Mouse (Mus musculus): ENCODE results near the gene Serinc5. TPM values are rescaled to one million over a fixed set of nuclear protein-coding genes. Genes with fewer than 3 reads are reported as not detected.
A peak's percentile ranks its signal among the peaks of the same experiment; 100 is the strongest.

Gene Serinc5
- polyA plus RNA-seq, 1 experiment from 2014 or later = 12.7 TPM

GRCm38 (mm10) chr13:92698781-92699180, 87.9 kb downstream of the Serinc5 start:
- Histone ChIP-seq H3K27me3 (no peaks in the 10 kb centered on the region; the same call in 1 of the 2 replicates), H3K4me1 (peaks cover 18% of the 10 kb centered on the region), H3K9ac (replicated peaks) (no peak overlapping the region), H3K27ac (replicated peaks) (no peak overlapping the region), H3K4me3 (no peak overlapping the region), H3K36me3 (no peaks in the 10 kb centered on the region), H3K9me3 (no peaks in the 10 kb centered on the region), H3K4me2 (replicated peaks) (no peak overlapping the region)
- no peak for ATAC-seq (ENCODE audit: low FRiP score, low read depth)
- 54% methylated on average over 9 of the region's 9 CpGs for WGBS

DNA sequence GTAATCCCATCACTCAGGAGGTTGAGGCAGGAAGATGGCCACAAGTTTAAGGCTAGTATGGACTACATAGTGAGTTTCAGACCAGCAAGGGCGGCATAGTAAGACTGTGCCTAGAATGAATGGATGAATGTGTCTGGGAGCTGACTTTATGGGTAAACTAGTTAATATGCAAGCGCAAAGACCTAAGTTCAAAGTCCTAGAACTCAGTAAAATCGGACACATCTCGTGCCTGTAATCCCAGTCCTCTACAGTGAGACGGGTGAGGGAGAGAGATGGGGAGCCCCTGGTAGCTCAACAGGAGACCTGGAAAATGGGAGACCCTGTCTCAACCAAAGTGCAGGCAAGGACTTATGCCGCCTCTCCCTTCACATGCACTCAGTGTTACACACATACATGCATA, 88.5 kb downstream of the Serinc5 start:
- no peak overlapping the region for H3K4me3 ChIP-seq
- no peak overlapping the region for H3K9ac ChIP-seq (replicated peaks)
- no peaks in the 10 kb centered on the region for H3K36me3 ChIP-seq
- H3K27me3 ChIP-seq = no peaks in the 10 kb centered on the region; the same call in 1 of the 2 replicates
- WGBS = 90% methylated on average over 6 of the region's 6 CpGs
- H3K4me2 ChIP-seq (replicated peaks) = no peak overlapping the region
- H3K27ac ChIP-seq (replicated peaks) = no peak overlapping the region
- no peaks in the 10 kb centered on the region for H3K9me3 ChIP-seq
- H3K4me1 ChIP-seq = peaks cover 19% of the 10 kb centered on the region
- no peak for ATAC-seq (ENCODE audit: low FRiP score, low read depth)

GRCm38 (mm10) chr13:92702035-92702434, 91.1 kb downstream of the Serinc5 start:
- ATAC-seq (ENCODE audit: low FRiP score, low read depth) = no peak
- H3K36me3 ChIP-seq = no peaks in the 10 kb centered on the region
- no peaks in the 10 kb centered on the region for H3K9me3 ChIP-seq

DNA sequence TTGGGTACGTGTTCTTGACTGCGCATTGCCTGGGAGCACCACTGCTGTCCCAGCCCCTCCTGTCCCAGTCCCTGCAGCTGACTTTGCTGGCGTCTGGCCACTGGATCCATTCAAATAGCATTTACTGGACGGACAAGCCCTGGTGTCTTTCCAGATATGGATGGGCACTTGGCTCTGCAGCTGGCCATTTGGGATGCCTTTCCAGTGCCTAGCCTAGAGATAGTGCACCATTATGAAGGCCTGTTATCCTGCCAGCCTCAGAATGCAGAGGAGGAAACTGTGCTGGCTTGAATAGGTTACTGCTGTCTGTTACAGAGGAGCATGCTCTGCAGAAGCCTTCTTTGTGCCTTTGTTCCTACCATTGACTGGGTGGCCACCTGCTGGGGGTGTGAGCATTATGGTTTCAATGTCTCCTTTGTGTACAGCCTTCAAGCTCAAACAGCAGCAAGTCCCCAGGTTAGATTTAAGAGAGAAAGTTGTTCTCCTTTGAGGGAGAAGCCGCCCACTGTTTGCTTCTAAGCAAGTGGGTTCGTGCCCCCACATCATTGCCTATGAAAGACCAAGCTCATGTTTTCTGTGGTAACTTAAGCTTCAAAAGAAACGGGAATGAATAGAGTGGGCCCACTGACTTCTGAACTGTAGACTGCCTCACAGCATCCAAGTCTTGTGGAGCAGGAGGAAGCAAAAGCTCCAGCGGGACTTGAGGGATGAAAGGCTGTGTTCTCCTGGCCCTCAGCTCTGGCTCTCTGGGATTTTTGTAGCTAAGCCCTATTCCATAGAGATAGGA, 92.5 kb downstream of the Serinc5 start:
- Histone ChIP-seq H3K27ac (replicated peaks) (peak overlapping the region; percentile 46; the same call in 1 of the 2 replicates), H3K4me3 (no peak overlapping the region), H3K4me1 (peaks cover 15% of the 10 kb centered on the region), H3K4me2 (replicated peaks) (no peak overlapping the region), H3K9ac (replicated peaks) (no peak overlapping the region), H3K9me3 (no peaks in the 10 kb centered on the region), H3K36me3 (peaks cover 2% of the 10 kb centered on the region; the same call in 1 of the 2 replicates), H3K27me3 (peaks cover 4% of the 10 kb centered on the region; the same call in 1 of the 2 replicates)
- peak; percentile 69 for ATAC-seq (ENCODE audit: low FRiP score, low read depth)
- WGBS = 29% methylated on average over 8 of the region's 8 CpGs

More at GRCm38 (mm10) chr13:92702035-92702434, 91.1 kb downstream of the Serinc5 start:
- 77% methylated on average over 5 of the region's 5 CpGs for WGBS
- Histone ChIP-seq H3K4me2 (replicated peaks) (no peak overlapping the region), H3K9ac (replicated peaks) (no peak overlapping the region), H3K4me1 (peaks cover 16% of the 10 kb centered on the region), H3K4me3 (no peak overlapping the region), H3K27ac (replicated peaks) (no peak overlapping the region), H3K27me3 (peaks cover 4% of the 10 kb centered on the region; the same call in 1 of the 2 replicates)

DNA sequence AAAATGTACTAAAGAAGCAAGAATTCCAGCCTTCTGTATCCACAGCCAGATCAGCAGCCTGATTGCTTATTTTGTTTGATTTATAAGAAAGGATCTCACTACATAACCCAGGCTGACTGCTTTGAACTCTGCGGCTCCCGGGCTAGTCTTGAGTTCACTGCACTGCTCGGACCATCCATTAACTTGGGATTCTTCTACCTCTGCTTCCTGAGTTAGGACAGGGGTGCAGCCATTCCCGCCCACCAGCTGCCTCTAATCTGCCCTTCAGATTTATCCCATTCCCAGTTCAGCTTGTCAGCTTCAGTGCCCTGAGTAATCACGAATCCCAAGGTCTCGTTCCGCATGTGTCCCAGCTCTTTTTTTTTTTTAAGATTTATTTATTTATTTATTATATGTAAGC, 93.3 kb downstream of the Serinc5 start:
- WGBS = 52% methylated on average over 7 of the region's 7 CpGs
- H3K9ac ChIP-seq (replicated peaks) = no peak overlapping the region
- H3K4me3 ChIP-seq = no peak overlapping the region
- H3K27me3 ChIP-seq = peaks cover 4% of the 10 kb centered on the region; the same call in 1 of the 2 replicates
- ATAC-seq (ENCODE audit: low FRiP score, low read depth) = no peak
- H3K4me2 ChIP-seq (replicated peaks) = no peak overlapping the region
- H3K27ac ChIP-seq (replicated peaks) = no peak overlapping the region
- peaks cover 9% of the 10 kb centered on the region for H3K4me1 ChIP-seq
- no peaks in the 10 kb centered on the region for H3K9me3 ChIP-seq
- peaks cover 2% of the 10 kb centered on the region; the same call in 1 of the 2 replicates for H3K36me3 ChIP-seq

DNA sequence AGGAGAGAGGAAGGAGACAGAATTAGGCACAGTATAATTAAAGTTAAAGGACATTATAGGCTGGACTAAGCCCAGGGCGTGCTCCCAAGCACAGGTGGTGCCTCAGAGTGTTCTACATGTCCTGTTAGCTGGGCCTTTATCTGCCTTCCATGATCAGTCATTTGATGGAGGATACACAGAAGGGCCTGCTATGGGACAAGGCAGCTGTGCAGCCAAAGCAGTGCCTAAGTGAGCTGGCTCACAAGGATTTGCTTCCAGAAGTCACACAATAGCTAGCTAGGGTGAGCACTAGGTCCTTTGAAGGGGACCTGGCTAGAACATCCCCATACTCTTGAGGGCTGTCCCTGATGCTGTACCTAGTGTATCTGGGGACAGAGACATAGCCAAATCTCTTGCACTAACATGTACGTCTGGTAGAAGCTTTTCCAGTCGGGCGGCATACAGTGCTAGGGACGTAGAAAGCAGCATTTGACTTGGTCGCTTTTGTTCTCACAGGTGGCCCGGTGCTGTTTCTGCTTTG, 94.2 kb downstream of the Serinc5 start:
- no peak for ATAC-seq (ENCODE audit: low FRiP score, low read depth)
- no peak overlapping the region for H3K4me2 ChIP-seq (replicated peaks)
- H3K27me3 ChIP-seq = peaks cover 4% of the 10 kb centered on the region; the same call in 1 of the 2 replicates
- no peak overlapping the region for H3K4me3 ChIP-seq
- H3K9ac ChIP-seq (replicated peaks) = no peak overlapping the region
- H3K9me3 ChIP-seq = no peaks in the 10 kb centered on the region
- H3K36me3 ChIP-seq = peaks cover 2% of the 10 kb centered on the region; the same call in 1 of the 2 replicates
- H3K27ac ChIP-seq (replicated peaks) = no peak overlapping the region
- 94% methylated on average over 7 of the region's 7 CpGs for WGBS
- peaks cover 9% of the 10 kb centered on the region for H3K4me1 ChIP-seq

DNA sequence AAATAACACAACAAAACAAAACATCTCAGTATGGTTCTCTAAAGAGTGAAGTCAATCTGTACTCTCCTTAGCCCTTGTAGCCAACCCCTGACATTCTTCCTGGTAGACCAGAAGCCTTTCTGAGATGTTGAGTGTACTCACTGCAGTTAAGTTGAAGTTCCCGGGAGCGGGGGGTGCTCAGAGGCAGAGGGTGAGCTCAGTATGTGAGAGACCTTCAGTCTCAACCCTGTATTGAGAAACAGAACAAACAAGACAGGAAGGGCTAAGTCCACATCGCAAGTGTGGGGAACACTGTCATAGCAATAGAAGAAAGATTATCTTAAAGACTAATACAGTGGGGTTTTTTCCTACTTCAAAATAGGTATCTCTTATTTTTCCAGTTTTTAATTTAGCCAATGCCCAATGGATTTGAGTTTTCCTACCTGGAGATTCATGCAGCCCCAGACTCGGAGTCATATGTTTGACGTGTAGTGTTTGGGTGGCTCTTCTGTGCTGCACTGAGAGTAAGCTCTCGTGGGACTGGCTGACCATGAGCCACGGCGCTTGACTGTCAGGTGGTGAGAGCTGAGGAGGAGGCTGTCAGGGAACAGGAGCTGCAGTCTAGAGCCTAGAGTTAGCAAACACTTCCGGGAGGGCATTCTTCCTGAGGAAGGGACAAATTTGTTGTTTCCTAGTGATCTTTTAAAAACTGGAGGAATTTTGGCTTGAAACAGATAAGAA, 95.6 kb downstream of the Serinc5 start:
- Histone ChIP-seq H3K4me2 (replicated peaks) (no peak overlapping the region), H3K4me3 (no peak overlapping the region), H3K9ac (replicated peaks) (no peak overlapping the region), H3K9me3 (no peaks in the 10 kb centered on the region), H3K36me3 (peaks cover 2% of the 10 kb centered on the region; the same call in 1 of the 2 replicates), H3K27ac (replicated peaks) (no peak overlapping the region), H3K27me3 (peaks cover 4% of the 10 kb centered on the region; the same call in 1 of the 2 replicates), H3K4me1 (peaks cover 9% of the 10 kb centered on the region)
- WGBS = 89% methylated on average over 9 of the region's 9 CpGs
- ATAC-seq (ENCODE audit: low FRiP score, low read depth) = no peak

DNA sequence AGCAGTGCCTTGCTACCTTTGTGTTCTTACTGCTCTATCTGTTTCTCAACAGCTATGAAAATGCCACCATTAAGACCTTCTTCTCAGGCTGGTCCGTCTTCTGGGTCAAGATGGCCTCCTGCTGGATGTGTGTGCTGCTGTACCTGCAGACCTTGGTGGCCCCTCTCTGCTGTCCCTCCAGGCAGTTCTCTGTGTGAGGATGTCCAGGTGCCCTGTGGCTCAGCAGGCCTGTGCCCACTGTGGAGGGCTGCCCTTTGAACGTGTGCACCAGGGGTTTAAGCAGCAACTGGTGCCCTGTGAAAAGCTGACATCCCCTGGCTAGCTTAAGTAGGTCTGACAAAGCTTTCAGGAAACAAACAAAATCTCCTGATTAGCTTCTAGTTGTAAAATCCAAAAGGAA, 97.0 kb downstream of the Serinc5 start:
- Histone ChIP-seq H3K4me2 (replicated peaks) (no peak overlapping the region), H3K27me3 (peaks cover 4% of the 10 kb centered on the region; the same call in 1 of the 2 replicates), H3K4me3 (no peak overlapping the region), H3K9me3 (no peaks in the 10 kb centered on the region), H3K9ac (replicated peaks) (no peak overlapping the region), H3K4me1 (peaks cover 9% of the 10 kb centered on the region), H3K27ac (replicated peaks) (no peak overlapping the region), H3K36me3 (peaks cover 2% of the 10 kb centered on the region; the same call in 1 of the 2 replicates)
- 70% methylated on average over 2 of the region's 2 CpGs for WGBS
- no peak for ATAC-seq (ENCODE audit: low FRiP score, low read depth)

DNA sequence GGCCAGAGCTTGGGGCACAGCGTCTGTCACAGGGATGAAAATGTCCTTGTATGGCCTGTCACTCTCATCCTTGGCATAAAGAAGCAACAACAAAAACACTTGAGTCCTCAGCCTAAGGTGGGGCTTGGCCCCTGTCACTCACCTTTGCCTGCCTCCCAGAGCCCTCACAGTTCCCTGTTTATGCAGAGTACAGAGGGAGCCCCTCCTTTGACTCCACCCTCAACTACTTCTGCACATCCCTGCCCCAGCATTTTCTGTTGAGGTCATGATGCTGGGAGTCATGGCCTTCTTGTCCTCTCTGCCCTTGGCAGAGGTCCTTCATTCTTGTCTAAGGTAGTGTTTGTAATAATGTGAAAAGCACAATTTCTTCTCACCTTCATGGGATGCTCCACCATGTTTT, 97.6 kb downstream of the Serinc5 start:
- no peak for ATAC-seq (ENCODE audit: low FRiP score, low read depth)
- Histone ChIP-seq H3K36me3 (peaks cover 2% of the 10 kb centered on the region; the same call in 1 of the 2 replicates), H3K9me3 (no peaks in the 10 kb centered on the region), H3K9ac (replicated peaks) (no peak overlapping the region), H3K27ac (replicated peaks) (no peak overlapping the region), H3K4me2 (replicated peaks) (no peak overlapping the region), H3K4me1 (peaks cover 4% of the 10 kb centered on the region), H3K27me3 (peaks cover 4% of the 10 kb centered on the region; the same call in 1 of the 2 replicates), H3K4me3 (no peak overlapping the region)
- 60% methylated on average over 1 of the region's 1 CpGs for WGBS

- H3K4me3 ChIP-seq = no peak overlapping the region
- H3K27me3 ChIP-seq = peaks cover 4% of the 10 kb centered on the region; the same call in 1 of the 2 replicates
- no peak overlapping the region for H3K9ac ChIP-seq (replicated peaks)
- H3K4me1 ChIP-seq = no peaks in the 10 kb centered on the region; the same call in 1 of the 2 replicates
- H3K9me3 ChIP-seq = no peaks in the 10 kb centered on the region
- peaks cover 2% of the 10 kb centered on the region; the same call in 1 of the 2 replicates for H3K36me3 ChIP-seq
- no peak overlapping the region for H3K27ac ChIP-seq (replicated peaks)
- no peak for ATAC-seq (ENCODE audit: low FRiP score, low read depth)
- H3K4me2 ChIP-seq (replicated peaks) = no peak overlapping the region
- WGBS = 9% methylated on average over 3 of the region's 3 CpGs
Measured at GRCm38 (mm10) chr13:92709535-92709934, 98.6 kb downstream of the Serinc5 start.

GRCm38 (mm10) chr13:92710361-92710760, 99.5 kb downstream of the Serinc5 start:
- Histone ChIP-seq H3K9ac (replicated peaks) (no peak overlapping the region), H3K27ac (replicated peaks) (no peak overlapping the region), H3K9me3 (no peaks in the 10 kb centered on the region), H3K4me3 (no peak overlapping the region), H3K27me3 (peaks cover 4% of the 10 kb centered on the region; the same call in 1 of the 2 replicates), H3K4me2 (replicated peaks) (no peak overlapping the region), H3K36me3 (peaks cover 2% of the 10 kb centered on the region; the same call in 1 of the 2 replicates), H3K4me1 (no peaks in the 10 kb centered on the region; the same call in 1 of the 2 replicates)
- WGBS = 75% methylated on average over 1 of the region's 1 CpGs
- ATAC-seq (ENCODE audit: low FRiP score, low read depth) = no peak
